Mouse (Mus musculus): ENCODE measurements at regions not wholly inside any gene's neighbourhood (a gene's known extent, or its start where the extent isn't known, plus 50 kb on each side); places are given as distances from the start of the nearest gene placed in this dataset.

GRCm38 (mm10) chr6:117653886-117654425 is 187.0 kb upstream of the Zfp637 start:
- Histone ChIP-seq H3K27ac (ENCODE audit: low read depth, low read length) (no peak overlapping the region), H3K9ac (ENCODE audit: low read depth, low read length) (no peak overlapping the region), H3K9me3 (ENCODE audit: control insufficient read depth, low read length) (no peaks in the 10 kb centered on the region), H3K27me3 (ENCODE audit: control insufficient read depth, insufficient read depth, low read length) (0 out of 2 replicates have a peak, but pooled peaks cover 4% of the 10 kb centered on the region), H3K4me3 (ENCODE audit: low read length) (no peak overlapping the region), H3K4me1 (ENCODE audit: control insufficient read depth, insufficient read depth, low read length) (0 out of 2 replicates have a peak, but pooled peaks cover 5% of the 10 kb centered on the region), H3K36me3 (ENCODE audit: control insufficient read depth, insufficient read depth, low read length) (no peaks in the 10 kb centered on the region), H3K4me2 (replicated peaks; ENCODE audit: low read depth, low read length) (no peak overlapping the region)
- WGBS, result 73% methylated on average over 15 of the region's 15 CpGs
- ATAC-seq (ENCODE audit: low FRiP score, low TSS enrichment), result no peak

DNA sequence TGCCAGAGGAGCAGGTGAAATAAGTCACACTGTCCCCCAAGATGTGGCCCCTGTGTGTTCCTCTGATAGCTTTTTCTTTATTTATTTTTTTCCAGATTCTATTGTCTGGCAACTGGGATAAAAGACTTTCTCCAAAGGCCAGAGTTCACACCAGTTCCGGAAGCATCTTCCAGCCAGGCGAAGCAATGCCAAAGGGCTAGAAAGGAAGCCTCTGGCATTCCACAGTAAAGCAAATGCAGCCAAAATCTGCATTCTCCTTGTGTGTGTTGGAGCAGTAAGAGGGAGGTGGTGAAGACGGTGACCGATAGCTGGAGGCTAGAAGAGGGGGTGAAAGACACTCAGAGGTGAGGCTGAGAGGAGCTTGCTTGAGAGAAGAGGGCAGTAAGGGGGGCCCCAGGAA is 185.0 kb upstream of the Zfp637 start:
- H3K4me3 ChIP-seq (ENCODE audit: low read length), result no peak overlapping the region
- 91% methylated on average over 4 of the region's 4 CpGs for WGBS
- H3K4me1 ChIP-seq (ENCODE audit: control insufficient read depth, insufficient read depth, low read length), result 0 out of 2 replicates have a peak, but pooled peaks cover 5% of the 10 kb centered on the region
- ATAC-seq (ENCODE audit: low FRiP score, low TSS enrichment), result no peak
- H3K4me2 ChIP-seq (replicated peaks; ENCODE audit: low read depth, low read length), result no peak overlapping the region
- 0 out of 2 replicates have a peak, but pooled peaks cover 4% of the 10 kb centered on the region for H3K27me3 ChIP-seq (ENCODE audit: control insufficient read depth, insufficient read depth, low read length)
- no peak overlapping the region for H3K9ac ChIP-seq (ENCODE audit: low read depth, low read length)
- H3K9me3 ChIP-seq (ENCODE audit: control insufficient read depth, low read length), result no peaks in the 10 kb centered on the region
- no peaks in the 10 kb centered on the region for H3K36me3 ChIP-seq (ENCODE audit: control insufficient read depth, insufficient read depth, low read length)
- no peak overlapping the region for H3K27ac ChIP-seq (ENCODE audit: low read depth, low read length)

GRCm38 (mm10) chr6:117660576-117660975 is 180.4 kb upstream of the Zfp637 start:
- no peak overlapping the region for H3K27ac ChIP-seq (ENCODE audit: low read depth, low read length)
- H3K36me3 ChIP-seq (ENCODE audit: control insufficient read depth, insufficient read depth, low read length), result no peaks in the 10 kb centered on the region
- H3K4me1 ChIP-seq (ENCODE audit: control insufficient read depth, insufficient read depth, low read length), result no peaks in the 10 kb centered on the region
- H3K27me3 ChIP-seq (ENCODE audit: control insufficient read depth, insufficient read depth, low read length), result 0 out of 2 replicates have a peak, but pooled peaks cover 4% of the 10 kb centered on the region
- H3K4me3 ChIP-seq (ENCODE audit: low read length), result no peak overlapping the region
- no peak overlapping the region for H3K9ac ChIP-seq (ENCODE audit: low read depth, low read length)
- no peak; the same call in 1 of the 2 replicates for ATAC-seq (ENCODE audit: low FRiP score, low TSS enrichment)
- no peaks in the 10 kb centered on the region for H3K9me3 ChIP-seq (ENCODE audit: control insufficient read depth, low read length)
- 15% methylated on average over 1 of the region's 1 CpGs for WGBS
- no peak overlapping the region for H3K4me2 ChIP-seq (replicated peaks; ENCODE audit: low read depth, low read length)

DNA sequence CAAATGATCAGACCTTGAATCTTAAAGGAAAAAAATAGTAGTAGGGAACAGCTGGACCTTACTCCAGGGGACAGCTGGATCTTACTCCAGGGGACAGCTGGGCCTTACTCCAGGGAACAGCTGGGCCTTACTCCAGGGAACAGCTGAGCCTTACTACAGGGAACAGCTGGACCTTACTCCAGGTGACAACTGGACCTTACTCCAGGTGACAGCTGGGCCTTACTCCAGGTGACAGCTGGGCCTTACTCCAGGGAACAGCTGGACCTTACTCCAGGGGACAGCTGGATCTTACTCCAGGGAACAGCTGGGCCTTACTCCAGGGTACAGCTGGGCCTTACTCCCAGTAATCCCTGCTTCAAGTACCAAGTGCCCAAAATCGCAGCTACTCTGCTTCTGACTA is 178.3 kb upstream of the Zfp637 start:
- no peak overlapping the region for H3K4me2 ChIP-seq (replicated peaks; ENCODE audit: low read depth, low read length)
- no peak overlapping the region for H3K9ac ChIP-seq (ENCODE audit: low read depth, low read length)
- no peak overlapping the region for H3K27ac ChIP-seq (ENCODE audit: low read depth, low read length)
- ATAC-seq (ENCODE audit: low FRiP score, low TSS enrichment), result no peak
- 0 out of 2 replicates have a peak, but pooled peaks cover 4% of the 10 kb centered on the region for H3K27me3 ChIP-seq (ENCODE audit: control insufficient read depth, insufficient read depth, low read length)
- no peaks in the 10 kb centered on the region for H3K36me3 ChIP-seq (ENCODE audit: control insufficient read depth, insufficient read depth, low read length)
- 90% methylated on average over 1 of the region's 1 CpGs for WGBS
- H3K4me1 ChIP-seq (ENCODE audit: control insufficient read depth, insufficient read depth, low read length), result no peaks in the 10 kb centered on the region
- no peaks in the 10 kb centered on the region for H3K9me3 ChIP-seq (ENCODE audit: control insufficient read depth, low read length)
- H3K4me3 ChIP-seq (ENCODE audit: low read length), result no peak overlapping the region

DNA sequence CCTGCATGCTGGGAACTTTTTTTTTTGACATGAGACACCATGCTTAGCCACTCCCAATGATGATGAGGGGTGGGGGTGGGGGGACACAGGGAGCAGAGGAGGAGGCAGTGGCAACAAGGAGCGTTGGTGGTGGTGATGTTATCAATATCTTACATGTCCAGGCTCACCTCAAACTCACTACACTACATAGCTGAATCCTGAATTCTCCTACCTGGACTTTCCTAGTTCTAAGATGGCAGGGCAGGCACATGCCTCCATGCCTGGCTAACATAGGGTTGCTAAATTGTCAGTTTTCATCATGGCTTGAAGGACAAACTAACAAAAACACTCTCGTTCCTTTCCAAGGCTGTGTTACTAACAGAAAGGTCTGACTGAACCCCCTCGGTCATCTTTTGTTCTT is 170.6 kb upstream of the Zfp637 start:
- no peak overlapping the region for H3K4me2 ChIP-seq (replicated peaks; ENCODE audit: low read depth, low read length)
- no peaks in the 10 kb centered on the region for H3K36me3 ChIP-seq (ENCODE audit: control insufficient read depth, insufficient read depth, low read length)
- H3K27me3 ChIP-seq (ENCODE audit: control insufficient read depth, insufficient read depth, low read length), result no peaks in the 10 kb centered on the region
- no peaks in the 10 kb centered on the region for H3K9me3 ChIP-seq (ENCODE audit: control insufficient read depth, low read length)
- H3K9ac ChIP-seq (ENCODE audit: low read depth, low read length), result no peak overlapping the region
- H3K4me3 ChIP-seq (ENCODE audit: low read length), result no peak overlapping the region
- WGBS, result 70% methylated on average over 3 of the region's 3 CpGs
- no peak overlapping the region for H3K27ac ChIP-seq (ENCODE audit: low read depth, low read length)
- H3K4me1 ChIP-seq (ENCODE audit: control insufficient read depth, insufficient read depth, low read length), result no peaks in the 10 kb centered on the region
- ATAC-seq (ENCODE audit: low FRiP score, low TSS enrichment), result no peak

DNA sequence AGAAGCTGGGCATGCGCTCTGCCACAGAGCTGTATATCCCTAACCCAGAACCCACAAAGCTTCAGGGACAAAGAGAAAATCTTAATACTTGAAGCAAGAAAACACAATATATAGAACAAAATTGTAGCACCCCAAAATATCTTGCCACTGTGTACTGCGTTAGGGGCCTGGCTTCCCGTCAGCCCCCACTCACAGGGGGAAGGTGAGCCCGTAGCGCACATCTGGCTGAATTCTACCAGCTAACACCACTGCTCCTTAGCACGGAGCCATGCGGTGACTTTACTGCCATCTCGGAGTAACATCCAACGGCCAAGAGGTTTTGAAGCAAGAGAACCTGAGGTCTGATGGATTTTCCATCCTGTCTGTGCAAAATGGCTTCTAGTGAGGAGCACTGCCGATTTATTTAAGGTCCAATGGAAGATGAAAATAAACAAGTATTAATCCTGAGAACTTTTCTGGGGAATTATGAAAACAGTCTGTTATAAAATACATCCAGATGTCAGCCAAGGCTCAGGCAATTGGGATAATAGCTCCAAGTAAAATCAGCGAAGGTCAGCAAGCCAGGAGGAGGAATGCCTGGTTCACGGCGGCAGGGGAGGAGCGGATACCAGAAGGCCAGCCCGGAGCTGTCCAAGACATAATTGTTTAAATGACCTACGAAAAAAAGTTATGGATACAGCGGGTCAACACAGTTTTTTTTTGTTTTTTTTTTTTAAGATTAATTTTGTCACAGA is 170.0 kb upstream of the Zfp637 start:
- no peak for ATAC-seq (ENCODE audit: low FRiP score, low TSS enrichment)
- H3K27ac ChIP-seq (ENCODE audit: low read depth, low read length), result no peak overlapping the region
- H3K9ac ChIP-seq (ENCODE audit: low read depth, low read length), result no peak overlapping the region
- H3K36me3 ChIP-seq (ENCODE audit: control insufficient read depth, insufficient read depth, low read length), result no peaks in the 10 kb centered on the region
- H3K27me3 ChIP-seq (ENCODE audit: control insufficient read depth, insufficient read depth, low read length), result no peaks in the 10 kb centered on the region
- H3K4me2 ChIP-seq (replicated peaks; ENCODE audit: low read depth, low read length), result no peak overlapping the region
- no peak overlapping the region for H3K4me3 ChIP-seq (ENCODE audit: low read length)
- WGBS, result 60% methylated on average over 17 of the region's 17 CpGs
- H3K9me3 ChIP-seq (ENCODE audit: control insufficient read depth, low read length), result no peaks in the 10 kb centered on the region
- no peaks in the 10 kb centered on the region for H3K4me1 ChIP-seq (ENCODE audit: control insufficient read depth, insufficient read depth, low read length)

- H3K9ac ChIP-seq (ENCODE audit: low read depth, low read length), result no peak overlapping the region
- no peak overlapping the region for H3K4me2 ChIP-seq (replicated peaks; ENCODE audit: low read depth, low read length)
- H3K9me3 ChIP-seq (ENCODE audit: control insufficient read depth, low read length), result no peaks in the 10 kb centered on the region
- no peaks in the 10 kb centered on the region for H3K4me1 ChIP-seq (ENCODE audit: control insufficient read depth, insufficient read depth, low read length)
- 0 out of 2 replicates have a peak, but pooled peaks have one; percentile 26 for ATAC-seq (ENCODE audit: low FRiP score, low TSS enrichment)
- no peaks in the 10 kb centered on the region for H3K36me3 ChIP-seq (ENCODE audit: control insufficient read depth, insufficient read depth, low read length)
- H3K4me3 ChIP-seq (ENCODE audit: low read length), result no peak overlapping the region
- no peak overlapping the region for H3K27ac ChIP-seq (ENCODE audit: low read depth, low read length)
- WGBS, result 62% methylated on average over 15 of the region's 15 CpGs
- H3K27me3 ChIP-seq (ENCODE audit: control insufficient read depth, insufficient read depth, low read length), result no peaks in the 10 kb centered on the region
Measured at GRCm38 (mm10) chr6:117675059-117675800, 165.8 kb upstream of the Zfp637 start.

GRCm38 (mm10) chr6:117676064-117676821 is 164.7 kb upstream of the Zfp637 start:
- no peaks in the 10 kb centered on the region for H3K27me3 ChIP-seq (ENCODE audit: control insufficient read depth, insufficient read depth, low read length)
- H3K9ac ChIP-seq (ENCODE audit: low read depth, low read length), result no peak overlapping the region
- H3K4me3 ChIP-seq (ENCODE audit: low read length), result no peak overlapping the region
- ATAC-seq (ENCODE audit: low FRiP score, low TSS enrichment), result no peak; the same call in 1 of the 2 replicates
- no peaks in the 10 kb centered on the region for H3K4me1 ChIP-seq (ENCODE audit: control insufficient read depth, insufficient read depth, low read length)
- no peak overlapping the region for H3K4me2 ChIP-seq (replicated peaks; ENCODE audit: low read depth, low read length)
- H3K9me3 ChIP-seq (ENCODE audit: control insufficient read depth, low read length), result no peaks in the 10 kb centered on the region
- no peak overlapping the region for H3K27ac ChIP-seq (ENCODE audit: low read depth, low read length)
- WGBS, result 34% methylated on average over 10 of the region's 10 CpGs
- no peaks in the 10 kb centered on the region for H3K36me3 ChIP-seq (ENCODE audit: control insufficient read depth, insufficient read depth, low read length)

All from kidney, embryonic 14.5 days (tissue).